8 mouse cellular contexts compared by ENCODE assay signal in the genomic region with DNA sequence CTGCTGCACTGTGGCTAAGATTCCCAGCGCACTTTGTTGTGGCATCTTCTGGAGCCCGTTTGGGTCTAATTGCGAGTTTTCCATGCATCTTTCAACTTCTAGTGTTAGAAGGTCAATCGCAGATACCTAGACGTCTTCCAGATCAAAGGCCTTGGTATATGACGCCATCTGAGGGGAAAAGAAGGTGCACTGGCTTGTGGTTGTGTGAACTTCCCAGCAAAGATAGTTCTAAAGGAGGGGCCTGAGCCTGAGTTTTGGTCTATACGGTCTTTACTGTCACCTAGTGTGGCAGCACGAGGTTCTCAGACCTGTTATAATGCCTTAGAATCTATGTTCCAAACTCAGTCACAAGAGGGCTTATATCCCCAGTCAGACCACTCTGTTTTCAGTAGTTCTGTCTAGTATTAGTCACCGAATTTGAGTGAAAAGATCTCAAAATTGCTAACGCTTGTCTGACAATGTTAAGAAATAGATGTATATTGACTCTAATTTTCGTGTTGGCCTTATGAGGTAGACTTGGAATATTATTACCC. TPM values are rescaled to one million over a fixed set of nuclear protein-coding genes. Genes with fewer than 3 reads are reported as not detected.
DNase-seq lines count a peak whose midpoint lies in the region; ATAC-seq lines count a peak whose summit lies in the region.

No protein-coding gene starts in this region.

- H3K9ac ChIP-seq in lung, embryonic 16.5 days (ENCODE audit: low read length) = peak overlapping the region; percentile 97
- 0 out of 2 replicates have a peak overlapping the region, but pooled peaks have one; percentile 18 for H3K9ac ChIP-seq in embryonic facial prominence, embryonic 11.5 days (replicated peaks; ENCODE audit: low read length)
- no peak overlapping the region for H3K9ac ChIP-seq in intestine, embryonic 15.5 days
- H3K9ac ChIP-seq in neural tube, embryonic 12.5 days = peak overlapping the region; percentile 68; the same call in 1 of the 2 replicates

- H3K27ac ChIP-seq in lung, embryonic 16.5 days (ENCODE audit: low read length) = peak overlapping the region; percentile 95
- H3K27ac ChIP-seq in embryonic facial prominence, embryonic 11.5 days (replicated peaks; ENCODE audit: low read depth, low read length) = no peak overlapping the region
- H3K27ac ChIP-seq in intestine, embryonic 15.5 days = no peak overlapping the region
- H3K27ac ChIP-seq in neural tube, embryonic 12.5 days = no peak overlapping the region

- WGBS in lung, embryonic 16.5 days = 20% methylated on average over 11 of the region's 11 CpGs
- WGBS in embryonic facial prominence, embryonic 11.5 days = 32% methylated on average over 11 of the region's 11 CpGs
- WGBS in intestine, embryonic 15.5 days = 40% methylated on average over 11 of the region's 11 CpGs
- 37% methylated on average over 11 of the region's 11 CpGs for WGBS in neural tube, embryonic 12.5 days

- ATAC-seq in lung, embryonic 16.5 days (ENCODE audit: low read depth) = peak; percentile 11; the same call in 1 of the 2 replicates
- no peak for ATAC-seq in embryonic facial prominence, embryonic 11.5 days (replicated peaks; ENCODE audit: insufficient number of reproducible peaks, low FRiP score, low TSS enrichment, low read depth)
- ATAC-seq in intestine, embryonic 15.5 days = no peak
- ATAC-seq in neural tube, embryonic 12.5 days (ENCODE audit: low FRiP score, low read depth) = no peak

- H3K9me3 ChIP-seq in lung, embryonic 16.5 days (ENCODE audit: control insufficient read depth, low read length) = no peaks in the 10 kb centered on the region
- H3K9me3 ChIP-seq in embryonic facial prominence, embryonic 11.5 days (replicated peaks; ENCODE audit: control insufficient read depth, low read length) = no peaks in the 10 kb centered on the region
- H3K9me3 ChIP-seq in intestine, embryonic 15.5 days = no peaks in the 10 kb centered on the region
- H3K9me3 ChIP-seq in neural tube, embryonic 12.5 days = no peaks in the 10 kb centered on the region

- H3K36me3 ChIP-seq in lung, embryonic 16.5 days (ENCODE audit: control insufficient read depth, insufficient read depth, low read length) = no peaks in the 10 kb centered on the region; the same call in 1 of the 2 replicates
- H3K36me3 ChIP-seq in embryonic facial prominence, embryonic 11.5 days (replicated peaks; ENCODE audit: control insufficient read depth, insufficient read depth, low read depth, low read length) = no peaks in the 10 kb centered on the region
- no peaks in the 10 kb centered on the region for H3K36me3 ChIP-seq in intestine, embryonic 15.5 days
- no peaks in the 10 kb centered on the region for H3K36me3 ChIP-seq in neural tube, embryonic 12.5 days

- no peak for DNase-seq in lung, adult 18-20 months
- DNase-seq in embryonic facial prominence, embryonic 11.5 days (ENCODE audit: low spot score) = no peak
- DNase-seq in gastrocnemius, postnatal 4 days (ENCODE audit: low spot score in 2 of 2) = no peak
- DNase-seq in kidney, postnatal 4 days = no peak
- no peak for DNase-seq in gastrocnemius, postnatal 10 days

- H3K4me1 ChIP-seq in lung, embryonic 16.5 days (replicated peaks; ENCODE audit: control insufficient read depth, insufficient read depth, low read length) = peaks cover 22% of the 10 kb centered on the region
- no peaks in the 10 kb centered on the region for H3K4me1 ChIP-seq in embryonic facial prominence, embryonic 11.5 days (ENCODE audit: control insufficient read depth, insufficient read depth, low read length)
- no peaks in the 10 kb centered on the region for H3K4me1 ChIP-seq in intestine, embryonic 15.5 days (replicated peaks)
- H3K4me1 ChIP-seq in neural tube, embryonic 12.5 days = no peaks in the 10 kb centered on the region

- peak overlapping the region; percentile 90 for H3K4me3 ChIP-seq in lung, embryonic 16.5 days (ENCODE audit: low read length)
- peak overlapping the region; percentile 69 for H3K4me3 ChIP-seq in embryonic facial prominence, embryonic 11.5 days (ENCODE audit: low read depth, low read length)
- H3K4me3 ChIP-seq in intestine, embryonic 15.5 days (replicated peaks) = peak overlapping the region; percentile 65
- H3K4me3 ChIP-seq in neural tube, embryonic 12.5 days = peak overlapping the region; percentile 77

- no peaks in the 10 kb centered on the region for H3K27me3 ChIP-seq in lung, embryonic 16.5 days (ENCODE audit: control insufficient read depth, insufficient read depth, low read depth, low read length)
- peaks cover 10% of the 10 kb centered on the region for H3K27me3 ChIP-seq in embryonic facial prominence, embryonic 11.5 days (ENCODE audit: control insufficient read depth, insufficient read depth, low read length)
- H3K27me3 ChIP-seq in intestine, embryonic 15.5 days (replicated peaks) = peaks cover 6% of the 10 kb centered on the region; the same call in 1 of the 2 replicates
- H3K27me3 ChIP-seq in neural tube, embryonic 12.5 days (replicated peaks) = 0 out of 2 replicates have a peak, but pooled peaks cover 3% of the 10 kb centered on the region

- peak overlapping the region; percentile 71 for H3K4me2 ChIP-seq in lung, embryonic 16.5 days (ENCODE audit: low read depth, low read length)
- H3K4me2 ChIP-seq in embryonic facial prominence, embryonic 11.5 days (ENCODE audit: low read depth, low read length) = peak overlapping the region; percentile 91
- peak overlapping the region; percentile 94 for H3K4me2 ChIP-seq in intestine, embryonic 15.5 days (replicated peaks)
- H3K4me2 ChIP-seq in neural tube, embryonic 12.5 days (replicated peaks) = peak overlapping the region; percentile 79

RNA-seq across cellular contexts. Expression of a gene that starts 1.1 kb away (rescaled TPM):
- 407 and 422 TPM in 2 replicates for polyA plus RNA-seq in lung, embryonic 16.5 days (2015; fragmentation: Nextera tagmentation; extraction: Ambion mirVana)
- 91.5 and 99.6 TPM in 2 replicates for polyA plus RNA-seq in embryonic facial prominence, embryonic 11.5 days (2014; fragmentation: Nextera tagmentation; extraction: Ambion mirVana)
- polyA plus RNA-seq in intestine, embryonic 15.5 days (2015; fragmentation: Nextera tagmentation; extraction: Ambion mirVana) = 56.2 and 69.8 TPM in 2 replicates
- polyA plus RNA-seq in neural tube, embryonic 12.5 days (2016; fragmentation: Nextera tagmentation; extraction: Ambion mirVana) = 44.3 and 46.3 TPM in 2 replicates
- total RNA-seq in gastrocnemius, postnatal 4 days (2021) = 1 to 10 TPM; 4.6 to 6.4 TPM
- 10 to 100 TPM in 1 of 2 experiments, 1 to 10 TPM in 1; 7.3 to 12.5 TPM for total RNA-seq in gastrocnemius, postnatal 10 days (2021)

RNA-seq across cellular contexts. Expression of a gene that starts 23.9 kb away (rescaled TPM):
- polyA plus RNA-seq in lung, embryonic 16.5 days (2015; fragmentation: Nextera tagmentation; extraction: Ambion mirVana) = 10.6 and 16.5 TPM in 2 replicates
- 4.8 and 7.5 TPM in 2 replicates for polyA plus RNA-seq in embryonic facial prominence, embryonic 11.5 days (2014; fragmentation: Nextera tagmentation; extraction: Ambion mirVana)
- 3.8 and 4.6 TPM in 2 replicates for polyA plus RNA-seq in intestine, embryonic 15.5 days (2015; fragmentation: Nextera tagmentation; extraction: Ambion mirVana)
- 12.4 and 16.6 TPM in 2 replicates for polyA plus RNA-seq in neural tube, embryonic 12.5 days (2016; fragmentation: Nextera tagmentation; extraction: Ambion mirVana)
- 1,000 to 10,000 TPM; 1,435 to 1,848 TPM for total RNA-seq in gastrocnemius, postnatal 4 days (2021)
- 1,000 to 10,000 TPM in 1 of 2 experiments, 100 to 1,000 TPM in 1; 801 to 1,165 TPM for total RNA-seq in gastrocnemius, postnatal 10 days (2021)
